Mouse (Mus musculus): Measurements from ENCODE around the gene Tmtc4.

GRCm38 (mm10) chr14:122887702-122888479 is 95.9 kb downstream of the Tmtc4 start:
- TF ChIP-seq POLR2A (IDR thresholded peaks at IDR 0.05; ENCODE audit: low read depth, low read length), result no peak
- TF ChIP-seq CTCF (IDR thresholded peaks at IDR 0.05; ENCODE audit: extremely low read depth, insufficient read depth, insufficient read length, insufficient replicate concordance), result no peak
